Mouse (Mus musculus) liver, postnatal 0 days (tissue): ENCODE measurements at regions not wholly inside any gene's neighbourhood (a gene's known extent, or its start where the extent isn't known, plus 50 kb on each side); places are given as distances from the start of the nearest gene placed in this dataset.

Experiments
- CTCF ChIP-seq: sonication (generic); IDR thresholded peaks from 2 replicates; pipeline ENCODE4 v1.5.1; 2016; ENCODE audit warnings: antibody characterized with exemption, low read depth
- EP300 ChIP-seq: IDR thresholded peaks from 2 replicates; pipeline ENCODE4 v1.6.1; 2016; ENCODE audit warnings: antibody characterized with exemption, low read depth, mild to moderate bottlenecking

DNA sequence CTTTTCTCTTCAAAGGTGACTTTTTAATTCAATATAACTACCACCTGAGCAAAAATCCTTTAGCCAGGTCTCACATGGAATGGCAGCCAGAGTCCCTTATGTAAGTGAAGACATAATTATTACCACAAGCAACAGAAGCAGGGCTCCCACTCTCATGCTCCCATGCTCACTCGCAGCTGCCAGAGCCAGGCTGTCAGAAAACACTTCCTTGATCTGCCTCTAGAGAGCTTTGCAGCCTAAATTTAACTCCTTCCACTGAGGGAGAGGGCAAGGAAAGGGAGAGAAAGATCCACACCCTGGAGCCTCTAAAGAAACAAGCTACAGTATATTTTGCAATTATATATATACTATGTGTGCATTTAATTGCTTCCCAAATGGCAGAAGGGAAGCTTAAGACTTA is 272.3 kb upstream of the Sgcd start:
- TF ChIP-seq CTCF: no peak
- TF ChIP-seq EP300: no peak
